Mouse (Mus musculus): ENCODE data around the gene Hoxc8. TPM values are rescaled to one million over a fixed set of nuclear protein-coding genes. Genes with fewer than 3 reads are reported as not detected.

Hoxc8 gene
- total RNA-seq, 2 experiments from 2014 or later: not detected

Small RNA genes lying within 50 kb of the gene (microRNA-seq; reads per million reads assigned to microRNA genes)
- gene Mir196a-2 (ENCODE audit: borderline number of aligned reads in 2 of 2): 0 to 0.67 reads per million in 2 experiments
- gene Mir615 (ENCODE audit: borderline number of aligned reads in 2 of 2): 2.2 to 9.4 reads per million in 2 experiments

Other genes with a start within 250 kb of the Hoxc8 start
- not detected for gene Hoxc13, start 69.5 kb upstream of the Hoxc8 start, total RNA-seq (2021)
- gene Hoxc12, start 53.9 kb upstream of the Hoxc8 start, total RNA-seq (2021): not detected
- gene Hoxc11, start 36.2 kb upstream of the Hoxc8 start, total RNA-seq (2021): not detected
- gene Hoxc10, start 23.8 kb upstream of the Hoxc8 start, total RNA-seq (2021): not detected
- gene Hoxc5, start 23.2 kb upstream of the Hoxc8 start, total RNA-seq (2021): not detected
- gene Hoxc9, start 14.2 kb upstream of the Hoxc8 start, total RNA-seq (2021): not detected
- under 1 TPM in 1 of 2 experiments, not detected in 1; 0.25 TPM for gene Hoxc6, start 7.7 kb downstream of the Hoxc8 start, total RNA-seq (2021)
- not detected for gene Hoxc4, start 28.3 kb downstream of the Hoxc8 start, total RNA-seq (2021)
- 10 to 100 TPM; 13.2 to 15.7 TPM for gene Smug1, start 176.5 kb downstream of the Hoxc8 start, total RNA-seq (2021)
- 10 to 100 TPM; 54.2 to 58.7 TPM for gene Cbx5, start 249.2 kb downstream of the Hoxc8 start, total RNA-seq (2021)
- 100 to 1,000 TPM; 140 to 154 TPM for gene Hnrnpa1, start 249.8 kb downstream of the Hoxc8 start, total RNA-seq (2021)